Mouse (Mus musculus) myocyte (in vitro differentiated cells): Measurements from ENCODE around the gene Irx3.

Experiments used
- CEBPB ChIP-seq: IDR thresholded peaks from 2 replicates; pipeline ENCODE4 v1.6.1; 2011; ENCODE audit warnings: mild to moderate bottlenecking, moderate library complexity; ENCODE audit not compliant: poor library complexity, insufficient read depth, severe bottlenecking
- E2F4 ChIP-seq: IDR thresholded peaks from one replicate; pipeline ENCODE4 v1.6.1; 2011; ENCODE audit warnings: mild to moderate bottlenecking, control low read depth, moderate library complexity; ENCODE audit not compliant: insufficient read depth
- MAX ChIP-seq: IDR thresholded peaks from one replicate; pipeline ENCODE4 v1.6.1; 2011; ENCODE audit warnings: low read depth, mild to moderate bottlenecking, control low read depth
- POLR2A ChIP-seq: IDR thresholded peaks from one replicate; pipeline ENCODE4 v1.6.1; 2011; ENCODE audit warnings: low read depth, mild to moderate bottlenecking, control low read depth, moderate library complexity; ENCODE audit not compliant: insufficient read length
- POLR2AphosphoS2 ChIP-seq: IDR thresholded peaks from one replicate; pipeline ENCODE4 v1.6.1; 2011; ENCODE audit warnings: low read depth, control low read depth; ENCODE audit not compliant: insufficient read length
- TCF12 ChIP-seq: IDR thresholded peaks from one replicate; pipeline ENCODE4 v1.6.1; 2011; ENCODE audit warnings: mild to moderate bottlenecking, control low read depth; ENCODE audit not compliant: poor library complexity, insufficient read depth, severe bottlenecking
- TCF3 ChIP-seq: IDR thresholded peaks from one replicate; pipeline ENCODE4 v1.6.1; 2011; ENCODE audit warnings: low read depth, control low read depth; ENCODE audit not compliant: insufficient read length
- USF1 ChIP-seq: IDR thresholded peaks from one replicate; pipeline ENCODE4 v1.6.1; 2011; ENCODE audit warnings: low read depth, mild to moderate bottlenecking, control low read depth, moderate library complexity

- peak; percentile 77 for TF ChIP-seq POLR2A
- TF ChIP-seq POLR2AphosphoS2 = peak; percentile 79
- TF ChIP-seq CEBPB = no peak
- no peak for TF ChIP-seq TCF3
- TF ChIP-seq TCF12 = no peak
- TF ChIP-seq MAX = no peak
- no peak for TF ChIP-seq E2F4
- TF ChIP-seq USF1 = no peak
Measured at GRCm38 (mm10) chr8:91801241-91801811, 541 bp downstream of the Irx3 start.
